Mouse (Mus musculus) yolk sac, embryonic 10.5 days (tissue): ENCODE data around the gene 9930111J21Rik2.
"Not testable (repeated sequence)": the region's sequence is repeated elsewhere in the genome, so short reads cannot be mapped to it uniquely, and the experiment has no call there.

ENCODE experiments used
- DNase-seq: peaks from one replicate; pipeline ENCODE4 v3.0.0-alpha.2; 2017; ENCODE audit warnings: low spot score

9930111J21Rik2 gene

GRCm38 (mm10) chr11:49076001-49076757, 25.1 kb upstream of the 9930111J21Rik2 start, which contains the start of gene Ifi47:
TSS of gene Ifi47 (plus strand) at chr11:49076587.
- not testable (repeated sequence) for DNase-seq

GRCm38 (mm10) chr11:49068358-49068757, 17.3 kb upstream of the 9930111J21Rik2 start:
- DNase-seq, result no peak

GRCm38 (mm10) chr11:49063713-49064469, 12.8 kb upstream of the 9930111J21Rik2 start, which contains the start of gene Tgtp2:
TSS of gene Tgtp2 (minus strand) at chr11:49064206.
- DNase-seq, result not testable (repeated sequence)

GRCm38 (mm10) chr11:49061865-49062264, 10.8 kb upstream of the 9930111J21Rik2 start:
- not testable (repeated sequence) for DNase-seq

- DNase-seq, result not testable (repeated sequence)
These were observed 9.0 kb upstream of the 9930111J21Rik2 start for GRCm38 (mm10) chr11:49060061-49060460.

GRCm38 (mm10) chr11:49051894-49052293, 852 bp upstream of the 9930111J21Rik2 start:
- not testable (repeated sequence) for DNase-seq

GRCm38 (mm10) chr11:49050064-49050463, 978 bp downstream of the 9930111J21Rik2 start:
- not testable (repeated sequence) for DNase-seq

GRCm38 (mm10) chr11:49012074-49012473, 39.0 kb downstream of the 9930111J21Rik2 start:
- not testable (repeated sequence) for DNase-seq

- DNase-seq, result not testable (repeated sequence)
These were observed 44.3 kb downstream of the 9930111J21Rik2 start for GRCm38 (mm10) chr11:49006785-49007184.

- DNase-seq, result not testable (repeated sequence)
These were observed 44.7 kb downstream of the 9930111J21Rik2 start for GRCm38 (mm10) chr11:49006317-49006716.

- DNase-seq, result not testable (repeated sequence)
These were observed 50.6 kb downstream of the 9930111J21Rik2 start for GRCm38 (mm10) chr11:49000411-49000810.

GRCm38 (mm10) chr11:48994018-48994417, 57.0 kb downstream of the 9930111J21Rik2 start, which contains the start of gene Tgtp1:
TSS of gene Tgtp1 (minus strand) at chr11:48994172.
- DNase-seq, result not testable (repeated sequence)

GRCm38 (mm10) chr11:48993296-48993695, 57.7 kb downstream of the 9930111J21Rik2 start:
- not testable (repeated sequence) for DNase-seq

GRCm38 (mm10) chr11:48991740-48992520, 59.1 kb downstream of the 9930111J21Rik2 start, which contains the start of gene Gm12185:
TSS of gene Gm12185 (minus strand) at chr11:48992226.
- not testable (repeated sequence) for DNase-seq

- not testable (repeated sequence) for DNase-seq
These were observed 61.1 kb downstream of the 9930111J21Rik2 start for GRCm38 (mm10) chr11:48989981-48990380.

- not testable (repeated sequence) for DNase-seq
These were observed 62.8 kb downstream of the 9930111J21Rik2 start for GRCm38 (mm10) chr11:48988219-48988618.

GRCm38 (mm10) chr11:48982848-48983247, 68.2 kb downstream of the 9930111J21Rik2 start:
- not testable (repeated sequence) for DNase-seq

- DNase-seq, result not testable (repeated sequence)
These were observed 71.0 kb downstream of the 9930111J21Rik2 start for GRCm38 (mm10) chr11:48980052-48980451.

GRCm38 (mm10) chr11:48979251-48979650, 71.8 kb downstream of the 9930111J21Rik2 start, which contains the start of gene 9930111J21Rik1:
TSS of gene 9930111J21Rik1 (minus strand) at chr11:48979398.
- not testable (repeated sequence) for DNase-seq

GRCm38 (mm10) chr11:48978240-48978939, 72.7 kb downstream of the 9930111J21Rik2 start, which contains the start of gene Olfr56:
TSS of gene Olfr56 (plus strand) at chr11:48978889.
- not testable (repeated sequence) for DNase-seq

GRCm38 (mm10) chr11:48974686-48975085, 76.4 kb downstream of the 9930111J21Rik2 start:
- DNase-seq, result not testable (repeated sequence)
